Comparison of ENCODE assay signal across 8 mouse cellular contexts in genomic region chr11:86757142-86757479, GRCm38 (mm10). TPM values are rescaled to one million over a fixed set of nuclear protein-coding genes. Genes with fewer than 3 reads are reported as not detected.
DNase-seq lines count a peak whose midpoint lies in the region; ATAC-seq and TF ChIP-seq lines count a peak whose summit lies in the region.

No protein-coding gene starts in this region.

- peaks cover 68% of the 10 kb centered on the region for H3K79me2 ChIP-seq in C2C12 (ENCODE audit: control insufficient read depth, insufficient read depth)

- intact Hi-C loops in left cerebral cortex, postnatal 10 days (cut with DNase I) = no loop called here

- DNase-seq in heart, embryonic 10.5 days (ENCODE audit: low spot score) = no peak
- no peak for DNase-seq in heart, adult 11 months
- no peak for DNase-seq in liver, embryonic 13.5 days
- DNase-seq in right cerebral cortex, postnatal 14 days = no peak
- no peak for DNase-seq in left cerebral cortex, postnatal 10 days (ENCODE audit: extremely low spot score in 1 of 2, low spot score in 2 of 2)
- DNase-seq in layer of hippocampus, postnatal 14 days (ENCODE audit: low spot score in 2 of 2) = no peak

- TF ChIP-seq CTCF in C2C12 (IDR thresholded peaks at IDR 0.05; ENCODE audit: control insufficient read depth, insufficient read depth, insufficient read length) = no peak

- H3ac ChIP-seq in C2C12 (ENCODE audit: control insufficient read depth, insufficient read length, low read depth) = peak overlapping the region; percentile 73

- no peak for ATAC-seq in forebrain, embryonic 12.5 days (ENCODE audit: low FRiP score)
- peak; percentile 38; the same call in 1 of the 2 replicates for ATAC-seq in liver, embryonic 13.5 days (ENCODE audit: low read depth)

- no peaks in the 10 kb centered on the region for H3K27me3 ChIP-seq in heart, embryonic 10.5 days (ENCODE audit: insufficient read depth, poor library complexity, severe bottlenecking)
- no peaks in the 10 kb centered on the region for H3K27me3 ChIP-seq in C2C12 (ENCODE audit: control insufficient read depth, insufficient read depth, insufficient read length)
- no peaks in the 10 kb centered on the region for H3K27me3 ChIP-seq in forebrain, embryonic 12.5 days
- H3K27me3 ChIP-seq in liver, embryonic 13.5 days = no peaks in the 10 kb centered on the region

- WGBS in heart, embryonic 10.5 days = under 1% methylated on average over 18 of the region's 18 CpGs
- under 1% methylated on average over 17 of the region's 18 CpGs for WGBS in forebrain, embryonic 12.5 days
- WGBS in liver, embryonic 13.5 days (ENCODE audit: insufficient replicate concordance) = 0% methylated on average over 16 of the region's 18 CpGs

- H3K4me1 ChIP-seq in heart, embryonic 10.5 days = peaks cover 21% of the 10 kb centered on the region
- H3K4me1 ChIP-seq in forebrain, embryonic 12.5 days = peaks cover 25% of the 10 kb centered on the region
- H3K4me1 ChIP-seq in liver, embryonic 13.5 days (replicated peaks) = peaks cover 67% of the 10 kb centered on the region

- peak overlapping the region; percentile 88 for H3K4me3 ChIP-seq in heart, embryonic 10.5 days
- peak overlapping the region; percentile 100 for H3K4me3 ChIP-seq in C2C12 (ENCODE audit: insufficient read depth, poor library complexity, severe bottlenecking)
- H3K4me3 ChIP-seq in forebrain, embryonic 12.5 days (replicated peaks) = peak overlapping the region; percentile 96
- peak overlapping the region; percentile 98 for H3K4me3 ChIP-seq in liver, embryonic 13.5 days (replicated peaks)

- peaks cover 7% of the 10 kb centered on the region for H3K36me3 ChIP-seq in heart, embryonic 10.5 days
- peaks cover 24% of the 10 kb centered on the region for H3K36me3 ChIP-seq in C2C12 (ENCODE audit: control insufficient read depth, insufficient read depth)
- no peaks in the 10 kb centered on the region for H3K36me3 ChIP-seq in forebrain, embryonic 12.5 days (replicated peaks)
- H3K36me3 ChIP-seq in liver, embryonic 13.5 days = peaks cover 16% of the 10 kb centered on the region

- peak overlapping the region; percentile 98 for H3K27ac ChIP-seq in heart, embryonic 10.5 days
- H3K27ac ChIP-seq in forebrain, embryonic 12.5 days = peak overlapping the region; percentile 96
- peak overlapping the region; percentile 99 for H3K27ac ChIP-seq in liver, embryonic 13.5 days

- peak overlapping the region; percentile 87 for H3K4me2 ChIP-seq in forebrain, embryonic 12.5 days
- H3K4me2 ChIP-seq in liver, embryonic 13.5 days = peak overlapping the region; percentile 78

- H3K9me3 ChIP-seq in heart, embryonic 10.5 days = no peaks in the 10 kb centered on the region
- H3K9me3 ChIP-seq in forebrain, embryonic 12.5 days = no peaks in the 10 kb centered on the region
- no peaks in the 10 kb centered on the region for H3K9me3 ChIP-seq in liver, embryonic 13.5 days (replicated peaks)

- H3K9ac ChIP-seq in forebrain, embryonic 12.5 days = peak overlapping the region; percentile 96
- H3K9ac ChIP-seq in liver, embryonic 13.5 days = peak overlapping the region; percentile 100

- peaks cover 51% of the 10 kb centered on the region for H3K79me3 ChIP-seq in C2C12 (ENCODE audit: low read depth)

TF ChIP-seq in C2C12, 6 proteins besides CTCF, POLR2A, EP300 and RAD21:
- TF ChIP-seq MAX (IDR thresholded peaks at IDR 0.05) (no peak), USF1 (IDR thresholded peaks at IDR 0.05; ENCODE audit: low read depth) (no peak), MYOG (IDR thresholded peaks at IDR 0.05; ENCODE audit: control insufficient read depth, extremely low read depth, insufficient read length) (no peak), MYOD1 (IDR thresholded peaks at IDR 0.05; ENCODE audit: control insufficient read depth, insufficient read length, low read depth) (no peak), FOSL1 (IDR thresholded peaks at IDR 0.05; ENCODE audit: insufficient read depth, low read length, poor library complexity, severe bottlenecking) (no peak), CEBPB (IDR thresholded peaks at IDR 0.05; ENCODE audit: low read depth) (no peak)

RNA-seq across cellular contexts. Expression of gene Cltc, which starts 0.3 kb away (rescaled TPM):
- polyA plus RNA-seq in heart, embryonic 10.5 days (2016; fragmentation: Nextera tagmentation; extraction: Ambion mirVana) = 143 and 206 TPM in 2 replicates
- polyA plus RNA-seq in C2C12 (2012; fragmentation: generic; extraction: Trizol) = 65.1 TPM
- 159 and 167 TPM in 2 replicates for polyA plus RNA-seq in forebrain, embryonic 12.5 days (2016; fragmentation: Nextera tagmentation; extraction: Ambion mirVana)
- 80.0 and 104 TPM in 2 replicates for polyA plus RNA-seq in liver, embryonic 13.5 days (2015; fragmentation: Nextera tagmentation; extraction: Ambion mirVana)
- 100 to 1,000 TPM; 512 to 513 TPM for total RNA-seq in left cerebral cortex, postnatal 10 days (2021)
- total RNA-seq in layer of hippocampus, postnatal 14 days (2021) = 100 to 1,000 TPM; 481 to 511 TPM

RNA-seq across cellular contexts. Expression of gene Dhx40, which starts 50.4 kb away (rescaled TPM):
- 14.4 and 19.7 TPM in 2 replicates for polyA plus RNA-seq in heart, embryonic 10.5 days (2016; fragmentation: Nextera tagmentation; extraction: Ambion mirVana)
- polyA plus RNA-seq in C2C12 (2012; fragmentation: generic; extraction: Trizol) = 6.3 TPM
- 44.0 and 48.2 TPM in 2 replicates for polyA plus RNA-seq in forebrain, embryonic 12.5 days (2016; fragmentation: Nextera tagmentation; extraction: Ambion mirVana)
- polyA plus RNA-seq in liver, embryonic 13.5 days (2015; fragmentation: Nextera tagmentation; extraction: Ambion mirVana) = 8.5 and 11.4 TPM in 2 replicates
- 10 to 100 TPM; 20.9 to 21.3 TPM for total RNA-seq in left cerebral cortex, postnatal 10 days (2021)
- 10 to 100 TPM; 24.4 to 24.6 TPM for total RNA-seq in layer of hippocampus, postnatal 14 days (2021)
